Mouse (Mus musculus) limb, embryonic 14.5 days (tissue): ENCODE results near the gene Agps. TPM values are rescaled to one million over a fixed set of nuclear protein-coding genes. Genes with fewer than 3 reads are reported as not detected.

Source experiments
- ATAC-seq: fragments of 200-750 bp; cut with Nextera tagmentation; 2 replicates; pipeline ENCODE4 v1.8.0; 2017; ENCODE audit warnings: low read depth, moderate number of reproducible peaks, moderate TSS enrichment; ENCODE audit not compliant: low FRiP score
- DNase-seq: peaks from one replicate; pipeline ENCODE4 v3.0.0-alpha.2; 2015; ENCODE audit warnings: low spot score
- H3K27ac ChIP-seq: fragments of 300-500 bp; sonication (generic); replicated peaks from 2 replicates; pipeline ENCODE4 v1.5.1; 2014; ENCODE audit warnings: low read depth, mild to moderate bottlenecking, low read length, moderate library complexity, mixed read lengths
- H3K27me3 ChIP-seq: fragments of 300-500 bp; sonication (generic); 2 replicates; pipeline ENCODE4 v1.6.1; 2014; ENCODE audit warnings: low read length, mixed read lengths; ENCODE audit not compliant: control insufficient read depth, insufficient read depth
- H3K36me3 ChIP-seq: fragments of 300-500 bp; sonication (generic); 2 replicates; pipeline ENCODE4 v1.6.1; 2014; ENCODE audit warnings: mild to moderate bottlenecking, low read length, moderate library complexity, mixed read lengths; ENCODE audit not compliant: control insufficient read depth, insufficient read depth
- H3K4me1 ChIP-seq: fragments of 300-500 bp; sonication (generic); 2 replicates; pipeline ENCODE4 v1.6.1; 2014; ENCODE audit warnings: antibody characterized with exemption, low read length, mixed read lengths; ENCODE audit not compliant: control insufficient read depth, insufficient read depth
- H3K4me2 ChIP-seq: fragments of 300-500 bp; sonication (generic); replicated peaks from 2 replicates; pipeline ENCODE4 v1.6.1; 2014; ENCODE audit warnings: low read depth, mild to moderate bottlenecking, low read length, moderate library complexity; ENCODE audit not compliant: severe bottlenecking
- H3K4me3 ChIP-seq: fragments of 300-500 bp; sonication (generic); replicated peaks from 2 replicates; pipeline ENCODE4 v1.5.1; 2014; ENCODE audit warnings: low read length
- H3K9ac ChIP-seq: fragments of 300-500 bp; sonication (generic); 2 replicates; pipeline ENCODE4 v1.6.1; 2014; ENCODE audit warnings: mild to moderate bottlenecking, low read depth, low read length, moderate library complexity; ENCODE audit not compliant: severe bottlenecking
- H3K9me3 ChIP-seq: fragments of 300-500 bp; sonication (generic); 2 replicates; pipeline ENCODE4 v1.6.1; 2016; ENCODE audit warnings: low read length; ENCODE audit not compliant: control insufficient read depth
- POLR2A ChIP-seq: fragments of 200-500 bp; IDR thresholded peaks from 2 replicates; pipeline ENCODE4 v1.8.0; 2012; ENCODE audit warnings: inconsistent platforms, mild to moderate bottlenecking, moderate library complexity, borderline replicate concordance; ENCODE audit not compliant: insufficient read depth, insufficient read length; ENCODE audit errors: extremely low read depth
- WGBS: fragments of 180-500 bp; shearing (Covaris S2); extraction: QIAGEN DNeasy Blood & Tissue Kit; methylation state at CpG from one replicate; pipeline ENCODE4 v1.1.7; 2014; 5-methylcytosine and 5-hydroxymethylcytosine counted together
- polyA plus RNA-seq, 2 experiments: library from polyadenylated mRNA; depleted of rRNA in 1 of 2; stranded (reverse) in 1 of 2; unstranded in 1 of 2; fragments of >200 nt; fragmentation: Nextera tagmentation in 1 of 2; extraction: Ambion mirVana in 1 of 2; gene quantifications; 2 replicates each; pipeline versions ENCODE4 v1.2.1 to v1.2.3; 2012 to 2014

Gene Agps
- polyA plus RNA-seq, 2 experiments = 17.0 to 27.5 TPM

DNA sequence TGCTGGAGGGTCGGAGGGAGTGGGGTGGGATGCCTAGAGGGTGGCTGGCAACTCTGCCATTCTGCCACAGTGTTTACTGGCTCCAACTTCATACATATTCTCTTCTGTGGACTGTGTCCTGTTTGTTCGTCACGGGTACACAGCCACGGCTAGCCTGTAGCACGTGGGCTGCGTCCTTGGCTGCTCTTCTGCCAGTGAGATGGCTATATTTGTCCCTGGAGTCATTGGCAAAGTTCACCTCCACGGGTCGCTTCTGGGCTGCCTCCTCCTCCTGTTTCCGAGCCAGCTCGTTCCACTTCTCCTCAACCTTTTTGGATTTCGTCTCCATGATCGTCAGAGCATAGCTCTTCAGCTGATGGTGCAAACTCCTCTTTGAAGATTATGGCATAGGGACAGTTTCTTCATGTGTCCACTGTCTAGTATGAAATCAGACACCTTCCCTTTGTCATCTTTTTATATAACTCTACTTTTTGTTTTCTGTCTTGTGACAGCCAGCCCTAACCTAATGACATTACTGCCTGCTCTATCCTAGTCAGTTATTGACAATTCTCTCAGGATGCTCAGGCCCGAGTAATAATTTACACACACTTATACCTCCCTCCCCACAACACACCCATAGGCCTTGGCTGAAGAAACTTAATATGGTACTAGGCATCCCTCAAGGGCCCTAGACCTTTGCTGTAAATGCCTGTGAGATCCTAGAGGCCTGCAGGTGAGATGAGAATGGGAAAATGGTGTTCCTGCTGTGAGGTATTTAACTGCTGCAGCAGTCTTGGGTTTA is 9.8 kb upstream of the Agps start:
- no peak for DNase-seq
- Histone ChIP-seq H3K27me3 (no peaks in the 10 kb centered on the region), H3K4me2 (no peak overlapping the region), H3K4me3 (no peak overlapping the region), H3K27ac (no peak overlapping the region), H3K36me3 (no peaks in the 10 kb centered on the region), H3K9ac (no peak overlapping the region), H3K4me1 (no peaks in the 10 kb centered on the region), H3K9me3 (no peaks in the 10 kb centered on the region)
- WGBS = 90% methylated on average over 13 of the region's 13 CpGs
- ATAC-seq = no peak
- no peak for TF ChIP-seq POLR2A

DNA sequence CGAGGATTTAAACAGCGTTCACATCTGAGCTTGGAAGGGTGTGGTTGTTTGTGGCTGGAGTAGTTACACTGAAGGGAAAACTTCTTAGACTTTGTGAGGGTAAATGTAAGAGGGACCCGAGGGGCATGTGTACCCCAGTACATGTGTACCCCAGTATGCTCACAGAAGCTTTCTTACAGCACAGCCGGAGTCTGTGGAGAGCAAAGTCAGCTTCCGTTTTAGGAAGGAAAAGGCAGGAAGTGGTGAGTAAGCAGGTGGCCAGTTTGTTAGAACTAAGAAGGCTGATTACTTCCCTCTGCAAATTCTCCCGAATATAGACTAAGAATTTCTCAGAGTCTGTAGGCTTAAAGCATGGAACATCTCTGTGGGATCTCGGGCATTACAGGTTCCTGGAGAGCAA is 8.2 kb upstream of the Agps start:
- no peaks in the 10 kb centered on the region for H3K9me3 ChIP-seq
- 60% methylated on average over 7 of the region's 7 CpGs for WGBS

DNA sequence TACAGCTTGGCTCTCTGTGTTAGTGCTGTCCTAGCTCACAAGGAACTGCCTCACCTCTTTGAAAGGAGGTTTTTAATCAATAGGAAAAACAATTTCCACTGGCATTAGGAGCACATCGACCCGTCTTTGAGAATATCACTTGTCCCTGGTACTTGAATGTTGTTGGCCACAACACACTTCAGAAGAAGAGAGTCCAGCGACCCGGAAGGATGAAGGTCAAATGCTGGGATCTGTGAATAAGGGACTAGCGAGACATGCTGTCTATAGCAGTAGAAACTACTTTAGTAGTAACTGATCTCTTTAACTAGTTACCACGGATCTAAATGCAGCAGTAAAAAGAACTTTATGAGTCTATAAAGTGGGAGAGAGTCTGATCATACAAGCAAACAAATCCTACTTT is 7.8 kb upstream of the Agps start:
- TF ChIP-seq POLR2A = no peak
- H3K9ac ChIP-seq = no peak overlapping the region
- no peaks in the 10 kb centered on the region for H3K27me3 ChIP-seq
- no peaks in the 10 kb centered on the region for H3K9me3 ChIP-seq
- WGBS = 43% methylated on average over 6 of the region's 6 CpGs
- H3K4me2 ChIP-seq = no peak overlapping the region
- no peak overlapping the region for H3K27ac ChIP-seq
- H3K4me1 ChIP-seq = no peaks in the 10 kb centered on the region
- no peaks in the 10 kb centered on the region for H3K36me3 ChIP-seq
- no peak for DNase-seq
- ATAC-seq = no peak
- H3K4me3 ChIP-seq = no peak overlapping the region

More for the DNA sequence above, 8.2 kb upstream of the Agps start:
- Histone ChIP-seq H3K4me3 (no peak overlapping the region), H3K27me3 (no peaks in the 10 kb centered on the region), H3K27ac (no peak overlapping the region), H3K4me1 (no peaks in the 10 kb centered on the region), H3K36me3 (no peaks in the 10 kb centered on the region), H3K9ac (no peak overlapping the region), H3K4me2 (no peak overlapping the region)
- ATAC-seq (no peak), DNase-seq (no peak)
- TF ChIP-seq POLR2A = no peak

DNA sequence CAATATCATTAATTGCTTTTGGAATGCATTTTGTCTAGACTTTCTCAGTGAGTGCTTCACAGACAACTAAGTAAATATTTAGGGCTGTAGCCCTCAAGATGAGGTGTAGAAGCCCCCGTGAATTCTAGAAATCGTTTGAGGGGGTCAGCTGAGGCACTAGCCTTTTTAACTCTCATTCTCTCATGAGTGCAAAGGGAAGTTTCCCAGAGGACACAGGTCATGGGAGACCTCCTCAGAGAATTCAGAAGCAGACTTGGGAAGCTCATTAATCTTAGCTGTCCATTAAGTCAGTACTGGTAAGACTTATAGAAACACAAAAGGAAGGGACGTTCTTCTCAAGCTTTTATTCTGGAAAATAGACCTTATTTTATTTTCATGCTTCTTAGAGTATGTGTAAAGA is 7.1 kb upstream of the Agps start:
- no peak for TF ChIP-seq POLR2A
- Histone ChIP-seq H3K4me3 (no peak overlapping the region), H3K9me3 (no peaks in the 10 kb centered on the region), H3K4me2 (no peak overlapping the region), H3K36me3 (no peaks in the 10 kb centered on the region), H3K27me3 (no peaks in the 10 kb centered on the region), H3K4me1 (no peaks in the 10 kb centered on the region), H3K9ac (no peak overlapping the region), H3K27ac (no peak overlapping the region)
- DNase-seq (no peak), ATAC-seq (no peak)
- 20% methylated on average over 3 of the region's 3 CpGs for WGBS

DNA sequence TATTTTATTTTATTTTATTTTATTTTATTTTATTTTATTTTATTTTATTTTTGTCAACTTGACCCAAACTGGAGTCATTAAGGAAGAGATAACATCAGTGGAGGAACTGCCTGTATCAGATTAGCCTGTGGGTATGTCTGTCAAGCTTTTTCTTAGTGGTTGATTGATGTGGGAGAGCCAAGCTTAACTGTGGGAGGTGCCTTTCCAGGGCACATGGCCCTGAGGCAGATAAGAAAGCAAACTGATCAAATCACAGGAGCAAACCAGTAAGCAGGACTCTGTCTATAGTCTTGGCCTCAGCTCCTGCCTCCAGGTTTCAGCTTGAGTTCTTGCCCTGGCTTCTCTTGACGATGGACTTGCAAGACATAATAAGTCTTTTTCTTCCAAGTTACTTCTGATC is 6.4 kb upstream of the Agps start:
- H3K9me3 ChIP-seq = no peaks in the 10 kb centered on the region
- TF ChIP-seq POLR2A = no peak
- DNase-seq (no peak), ATAC-seq (no peak)
- H3K27me3 ChIP-seq = no peaks in the 10 kb centered on the region
- H3K4me2 ChIP-seq = no peak overlapping the region
- no peak overlapping the region for H3K4me3 ChIP-seq
- H3K9ac ChIP-seq = no peak overlapping the region
- no peak overlapping the region for H3K27ac ChIP-seq
- no peaks in the 10 kb centered on the region for H3K36me3 ChIP-seq
- H3K4me1 ChIP-seq = no peaks in the 10 kb centered on the region
- WGBS = 56% methylated on average over 1 of the region's 1 CpGs
